8 mouse cellular contexts compared by ENCODE assay signal in the genomic region with DNA sequence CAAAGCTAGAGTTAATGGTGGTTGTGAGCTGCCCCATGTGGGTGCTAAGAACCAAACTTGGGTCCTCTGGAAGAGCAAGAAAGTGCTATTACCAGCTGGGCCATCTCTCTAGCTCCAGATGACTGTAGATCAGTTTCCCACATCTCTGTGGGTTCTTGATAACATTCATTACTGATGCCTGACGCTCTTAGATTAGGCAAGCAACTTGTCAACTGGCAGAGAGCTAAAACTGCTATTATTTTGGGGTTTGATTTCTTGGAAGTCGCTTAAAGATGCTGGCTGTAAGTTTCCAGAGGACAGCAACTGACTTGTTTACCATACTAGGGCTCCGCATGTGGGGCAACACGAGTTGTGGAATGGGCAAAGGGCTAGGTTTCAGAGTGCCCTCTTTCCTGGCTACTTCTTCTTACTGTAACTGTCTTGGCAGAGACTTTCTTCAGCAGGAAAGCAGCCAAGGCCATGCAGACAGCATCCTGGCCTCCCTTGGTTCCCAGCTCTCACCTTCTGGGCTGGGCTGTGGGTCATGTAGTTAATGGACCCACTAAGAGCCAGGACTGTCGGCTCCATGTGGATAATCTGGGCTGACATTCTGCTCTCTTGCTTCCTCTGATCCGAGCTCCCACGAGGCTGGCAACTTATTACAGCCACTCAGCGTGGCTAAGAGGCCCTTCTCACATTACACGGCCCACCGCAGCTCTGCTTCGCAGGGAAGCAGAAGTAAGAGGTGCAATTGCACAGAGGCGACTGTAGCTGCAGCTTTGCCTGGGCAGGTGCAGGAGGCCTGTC.
DNase-seq lines count a peak whose midpoint lies in the region; ATAC-seq and TF ChIP-seq lines count a peak whose summit lies in the region.

No protein-coding gene starts in this region.

- no peak overlapping the region for H3K27ac ChIP-seq in kidney, postnatal 0 days
- H3K27ac ChIP-seq in hindbrain, embryonic 13.5 days = peak overlapping the region; percentile 73
- H3K27ac ChIP-seq in midbrain, embryonic 10.5 days (replicated peaks) = peak overlapping the region; percentile 59

- H3K4me3 ChIP-seq in kidney, postnatal 0 days (replicated peaks; ENCODE audit: low read depth, low read length) = no peak overlapping the region
- no peak overlapping the region for H3K4me3 ChIP-seq in hindbrain, embryonic 13.5 days
- H3K4me3 ChIP-seq in midbrain, embryonic 10.5 days = no peak overlapping the region

- H3K4me1 ChIP-seq in kidney, postnatal 0 days (replicated peaks; ENCODE audit: insufficient read depth, low read length) = peaks cover 6% of the 10 kb centered on the region; the same call in 1 of the 2 replicates
- H3K4me1 ChIP-seq in hindbrain, embryonic 13.5 days (replicated peaks) = peaks cover 30% of the 10 kb centered on the region
- peaks cover 23% of the 10 kb centered on the region for H3K4me1 ChIP-seq in midbrain, embryonic 10.5 days

- intact Hi-C loops in gastrocnemius, postnatal 36 days (cut with DNase I) = no loop called here

- H3K36me3 ChIP-seq in kidney, postnatal 0 days (ENCODE audit: insufficient read depth, low read length) = no peaks in the 10 kb centered on the region
- peaks cover 17% of the 10 kb centered on the region for H3K36me3 ChIP-seq in hindbrain, embryonic 13.5 days
- H3K36me3 ChIP-seq in midbrain, embryonic 10.5 days = no peaks in the 10 kb centered on the region

- 26% methylated on average over 12 of the region's 12 CpGs for WGBS in kidney, postnatal 0 days
- WGBS in hindbrain, embryonic 13.5 days = 41% methylated on average over 12 of the region's 12 CpGs
- WGBS in midbrain, embryonic 10.5 days = 38% methylated on average over 12 of the region's 12 CpGs

- no peak overlapping the region for H3K9ac ChIP-seq in kidney, postnatal 0 days (ENCODE audit: low read depth, low read length)
- no peak overlapping the region for H3K9ac ChIP-seq in hindbrain, embryonic 13.5 days

- H3K9me3 ChIP-seq in kidney, postnatal 0 days (replicated peaks; ENCODE audit: low read length) = no peaks in the 10 kb centered on the region
- no peaks in the 10 kb centered on the region for H3K9me3 ChIP-seq in hindbrain, embryonic 13.5 days
- no peaks in the 10 kb centered on the region for H3K9me3 ChIP-seq in midbrain, embryonic 10.5 days (replicated peaks)

- ATAC-seq in kidney, postnatal 0 days (replicated peaks; ENCODE audit: low FRiP score, low read depth) = no peak; the same call in 1 of the 2 replicates
- ATAC-seq in hindbrain, embryonic 13.5 days (ENCODE audit: low FRiP score) = peak; percentile 45; the same call in 1 of the 2 replicates

- no peak for TF ChIP-seq CTCF in kidney, postnatal 0 days (IDR thresholded peaks at IDR 0.05; ENCODE audit: low read depth)

- peak; percentile 21 for DNase-seq in kidney, postnatal 0 days (ENCODE audit: low spot score)
- no peak for DNase-seq in kidney, adult 8-10 months
- DNase-seq in cerebellum, postnatal 14 days = peak; percentile 89 to 90
- no peak for DNase-seq in midbrain, embryonic 10.5 days (ENCODE audit: low spot score)
- DNase-seq in gastrocnemius, postnatal 36 days = no peak
- DNase-seq in urinary bladder, postnatal 25 days (ENCODE audit: low spot score) = no peak
- no peak for DNase-seq in gastrocnemius, postnatal 4 days (ENCODE audit: low spot score in 2 of 2)

- no peak overlapping the region for H3K4me2 ChIP-seq in kidney, postnatal 0 days (ENCODE audit: low read length)
- H3K4me2 ChIP-seq in hindbrain, embryonic 13.5 days = no peak overlapping the region

- H3K27me3 ChIP-seq in kidney, postnatal 0 days (ENCODE audit: insufficient read depth, low read length) = no peaks in the 10 kb centered on the region
- H3K27me3 ChIP-seq in hindbrain, embryonic 13.5 days = no peaks in the 10 kb centered on the region
- peaks cover 20% of the 10 kb centered on the region for H3K27me3 ChIP-seq in midbrain, embryonic 10.5 days (ENCODE audit: low read depth, poor library complexity, severe bottlenecking)

Comparison
In these comparisons a context has a peak if more than half of its experiments do, and no peak if none do; other contexts are left out.
1. DNase-seq: peak in kidney, postnatal 0 days (single experiment) and cerebellum, postnatal 14 days (2 of 2); none in kidney, adult 8-10 months (0 of 2), midbrain, embryonic 10.5 days (single experiment), gastrocnemius, postnatal 36 days (0 of 2), urinary bladder, postnatal 25 days (single experiment) and gastrocnemius, postnatal 4 days (0 of 2).